Mouse (Mus musculus) embryonic facial prominence, embryonic 12.5 days (tissue): Measurements from ENCODE around the gene Pcsk4. TPM values are rescaled to one million over a fixed set of nuclear protein-coding genes. Genes with fewer than 3 reads are reported as not detected.

Source experiments
- ATAC-seq: fragments of 200-750 bp; cut with Nextera tagmentation; 2 replicates; pipeline ENCODE4 v1.8.0; 2017; ENCODE audit not compliant: insufficient number of reproducible peaks, insufficient read depth, low FRiP score, low TSS enrichment
- H3K27ac ChIP-seq: fragments of 300-500 bp; sonication (generic); 2 replicates; pipeline ENCODE4 v1.5.1; 2016; ENCODE audit warnings: mild to moderate bottlenecking
- H3K27me3 ChIP-seq: fragments of 300-500 bp; sonication (generic); 2 replicates; pipeline ENCODE4 v1.6.1; 2016; ENCODE audit warnings: mild to moderate bottlenecking, moderate library complexity
- H3K36me3 ChIP-seq: fragments of 300-500 bp; sonication (generic); 2 replicates; pipeline ENCODE4 v1.6.1; 2016; ENCODE audit warnings: mild to moderate bottlenecking
- H3K4me1 ChIP-seq: fragments of 300-500 bp; sonication (generic); 2 replicates; pipeline ENCODE4 v1.6.1; 2016
- H3K4me2 ChIP-seq: fragments of 300-500 bp; sonication (generic); replicated peaks from 2 replicates; pipeline ENCODE4 v1.6.1; 2016; ENCODE audit warnings: mild to moderate bottlenecking, moderate library complexity
- H3K4me3 ChIP-seq: fragments of 300-500 bp; sonication (generic); 2 replicates; pipeline ENCODE4 v1.5.1; 2016; ENCODE audit warnings: mild to moderate bottlenecking
- H3K9ac ChIP-seq: fragments of 300-500 bp; sonication (generic); 2 replicates; pipeline ENCODE4 v1.6.1; 2016; ENCODE audit warnings: mild to moderate bottlenecking, moderate library complexity
- H3K9me3 ChIP-seq: fragments of 300-500 bp; sonication (generic); 2 replicates; pipeline ENCODE4 v1.6.1; 2016; ENCODE audit warnings: mild to moderate bottlenecking, moderate library complexity
- WGBS: fragments of 180-500 bp; shearing (Covaris S2); methylation state at CpG from one replicate; pipeline ENCODE4 v1.1.7; 2016; 5-methylcytosine and 5-hydroxymethylcytosine counted together
- polyA plus RNA-seq: library from polyadenylated mRNA; unstranded; fragments of >200 nt; fragmentation: Nextera tagmentation; extraction: Ambion mirVana; gene quantifications from 2 replicates; pipeline ENCODE4 v1.2.1, GENCODE M21; 2016

Pcsk4 gene
- 4.5 and 5.1 TPM in 2 replicates for polyA plus RNA-seq

DNA sequence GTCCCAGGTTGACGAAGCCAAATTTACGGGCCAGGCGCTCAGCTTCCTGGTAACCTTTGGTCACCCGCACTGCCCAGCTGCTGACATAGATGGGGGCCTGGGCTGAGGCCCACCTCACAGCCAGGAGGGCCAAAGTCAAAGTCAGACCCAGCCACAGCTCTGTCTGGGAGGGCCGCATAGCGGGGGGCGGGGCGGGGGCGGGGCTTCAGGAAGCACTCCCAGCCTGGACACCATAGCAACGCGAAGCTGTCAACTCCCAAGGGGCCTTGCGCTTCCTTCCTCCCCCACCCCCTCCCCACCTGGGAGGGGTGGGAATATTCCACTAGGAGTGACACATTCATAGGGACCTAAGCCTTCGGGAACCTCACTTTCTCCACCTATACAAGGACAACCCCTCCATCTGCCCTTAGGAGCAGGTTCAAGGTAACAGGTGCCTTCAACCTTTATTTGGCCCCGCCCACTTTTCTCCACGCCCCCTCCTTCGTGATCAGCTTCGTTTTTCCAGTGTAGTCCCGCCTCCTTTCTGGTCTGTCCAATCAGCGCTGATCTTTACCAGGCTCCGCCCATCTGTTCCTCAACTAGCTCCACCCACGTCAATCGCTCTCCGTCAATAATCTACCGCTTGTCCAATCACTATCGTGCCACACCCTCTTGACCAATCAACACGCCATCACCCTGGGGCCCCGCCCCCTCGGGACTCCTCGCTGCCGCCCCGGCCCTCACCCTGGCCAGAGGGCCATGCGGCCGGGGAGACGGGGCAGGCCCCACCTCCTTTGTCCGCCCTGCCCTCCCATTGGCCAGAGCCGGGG is at the start of gene Pcsk4, which contains the start of gene Reep6:
Gene Pcsk4, minus strand, starts transcription at position 226 of the 809 bp plus-strand sequence.
Gene Reep6, plus strand, starts transcription at position 681 of the 809 bp plus-strand sequence.
- peaks cover 25% of the 10 kb centered on the region for H3K27me3 ChIP-seq

DNA sequence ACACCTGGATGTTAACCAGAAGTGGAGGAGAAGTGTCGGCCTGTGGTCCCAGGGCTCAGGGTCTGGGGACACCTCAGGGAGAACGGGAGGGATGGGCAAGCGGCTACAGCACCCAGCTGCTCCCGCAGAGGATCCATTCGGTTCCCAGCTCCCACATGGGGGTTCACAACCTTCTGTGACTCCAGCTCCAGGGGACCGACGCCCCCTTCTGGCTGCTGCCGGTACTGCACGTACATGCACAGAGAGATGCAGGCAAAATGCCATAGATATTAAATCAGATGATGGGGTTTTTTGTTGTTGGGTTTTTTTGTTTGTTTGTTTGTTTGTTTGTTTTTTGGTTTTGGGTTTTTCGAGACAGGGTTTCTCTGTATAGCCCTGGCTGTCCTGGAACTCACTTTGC is 48.4 kb upstream of the Pcsk4 start:
- 0 out of 2 replicates have a peak, but pooled peaks cover under 1% of the 10 kb centered on the region for H3K4me1 ChIP-seq
- no peak overlapping the region for H3K9ac ChIP-seq
- no peak overlapping the region for H3K27ac ChIP-seq
- H3K4me2 ChIP-seq, result no peak overlapping the region
- H3K9me3 ChIP-seq, result no peaks in the 10 kb centered on the region
- no peaks in the 10 kb centered on the region for H3K27me3 ChIP-seq
- no peak for ATAC-seq
- WGBS, result 49% methylated on average over 10 of the region's 10 CpGs
- no peak overlapping the region for H3K4me3 ChIP-seq
- peaks cover 32% of the 10 kb centered on the region for H3K36me3 ChIP-seq

More for the DNA sequence above, at the start of gene Pcsk4, which contains the start of gene Reep6:
- WGBS, result 4% methylated on average over 36 of the region's 36 CpGs
- peak within 1 kb of the TSS; percentile 40; the same call in 1 of the 2 replicates for H3K9ac ChIP-seq
- H3K4me2 ChIP-seq, result peak within 1 kb of the TSS; percentile 90
- peak; percentile 85 for ATAC-seq
- peak within 1 kb of the TSS; percentile 45 for H3K4me3 ChIP-seq
- no peak within 1 kb of the TSS for H3K27ac ChIP-seq
- no peaks in the 10 kb centered on the region for H3K9me3 ChIP-seq
- no peaks in the 10 kb centered on the region for H3K36me3 ChIP-seq
- H3K4me1 ChIP-seq, result peaks cover 6% of the 10 kb centered on the region; the same call in 1 of the 2 replicates

DNA sequence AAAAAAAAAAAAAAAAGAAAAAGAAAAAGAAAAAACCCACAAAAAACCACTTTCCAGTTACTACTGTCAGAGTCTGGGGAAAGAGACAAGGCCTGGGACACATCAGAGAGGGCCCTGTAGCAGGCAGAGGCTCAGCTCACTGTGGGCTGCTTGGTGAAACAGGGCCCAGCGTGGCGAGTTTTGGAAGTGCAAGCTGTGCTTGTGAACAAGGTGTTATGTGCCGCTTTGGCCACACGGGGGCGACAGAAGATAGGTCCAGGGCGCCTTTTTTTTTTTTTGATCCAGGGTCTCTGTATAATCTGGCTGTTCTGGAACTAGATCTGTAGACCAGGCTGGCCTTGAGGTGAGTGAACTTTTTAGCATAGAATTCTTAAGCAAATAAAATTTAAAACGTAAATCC is 46.9 kb upstream of the Pcsk4 start:
- Histone ChIP-seq H3K27me3 (no peaks in the 10 kb centered on the region), H3K36me3 (peaks cover 16% of the 10 kb centered on the region), H3K9me3 (no peaks in the 10 kb centered on the region), H3K4me1 (peaks cover 7% of the 10 kb centered on the region; the same call in 1 of the 2 replicates), H3K27ac (no peak overlapping the region), H3K4me3 (no peak overlapping the region), H3K9ac (no peak overlapping the region), H3K4me2 (no peak overlapping the region)
- no peak for ATAC-seq
- 5% methylated on average over 7 of the region's 7 CpGs for WGBS

DNA sequence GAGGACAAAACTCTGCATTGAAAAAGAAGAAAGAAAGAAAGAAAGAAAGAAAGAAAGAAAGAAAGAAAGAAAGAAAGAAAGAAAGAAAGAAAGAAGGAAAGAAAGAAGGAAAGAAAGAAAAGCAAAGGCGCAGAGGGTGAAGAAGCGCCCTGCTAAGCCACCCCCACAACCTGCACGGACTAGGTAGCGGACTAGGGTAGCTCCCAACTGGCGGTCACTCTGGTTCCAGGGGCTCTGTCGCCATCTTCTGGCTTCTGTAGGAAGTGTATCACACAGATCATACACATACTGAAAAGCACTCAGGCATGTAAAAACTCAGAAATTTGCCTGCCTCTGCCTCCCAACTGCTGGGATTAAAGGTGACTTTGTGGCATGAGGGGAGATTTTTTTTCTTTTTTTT is 44.8 kb upstream of the Pcsk4 start:
- no peak for ATAC-seq

DNA sequence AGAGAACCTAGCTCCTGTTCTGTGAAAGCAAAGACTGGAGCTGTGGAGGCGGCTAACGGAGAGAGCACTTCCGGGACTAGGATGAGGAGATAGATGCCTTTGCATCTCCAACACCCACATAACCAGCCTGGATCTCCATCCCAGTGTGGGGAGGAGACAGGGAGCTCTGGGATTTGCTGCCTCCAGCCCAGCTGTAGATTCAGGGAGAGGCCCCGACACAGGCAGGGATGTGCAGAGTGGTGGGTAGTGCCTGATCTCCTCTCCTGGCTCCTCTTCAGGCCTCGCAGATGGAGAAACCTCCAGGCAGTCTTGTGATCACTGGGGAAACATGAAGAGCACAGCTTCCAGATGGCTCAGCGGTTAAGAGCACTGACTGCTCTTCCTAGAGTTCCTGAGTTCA is 43.4 kb upstream of the Pcsk4 start:
- Histone ChIP-seq H3K4me3 (no peak overlapping the region), H3K36me3 (no peaks in the 10 kb centered on the region), H3K27ac (no peak overlapping the region), H3K4me2 (no peak overlapping the region), H3K27me3 (0 out of 2 replicates have a peak, but pooled peaks cover 3% of the 10 kb centered on the region), H3K9me3 (no peaks in the 10 kb centered on the region), H3K4me1 (peaks cover 7% of the 10 kb centered on the region; the same call in 1 of the 2 replicates), H3K9ac (no peak overlapping the region)
- no peak for ATAC-seq
- WGBS, result 83% methylated on average over 6 of the region's 6 CpGs

More for the DNA sequence above, 44.8 kb upstream of the Pcsk4 start:
- Histone ChIP-seq H3K4me2 (no peak overlapping the region), H3K4me1 (peaks cover 7% of the 10 kb centered on the region; the same call in 1 of the 2 replicates), H3K27me3 (no peaks in the 10 kb centered on the region), H3K9me3 (no peaks in the 10 kb centered on the region), H3K36me3 (no peaks in the 10 kb centered on the region; the same call in 1 of the 2 replicates), H3K27ac (no peak overlapping the region), H3K4me3 (no peak overlapping the region), H3K9ac (no peak overlapping the region)
- 15% methylated on average over 6 of the region's 6 CpGs for WGBS

DNA sequence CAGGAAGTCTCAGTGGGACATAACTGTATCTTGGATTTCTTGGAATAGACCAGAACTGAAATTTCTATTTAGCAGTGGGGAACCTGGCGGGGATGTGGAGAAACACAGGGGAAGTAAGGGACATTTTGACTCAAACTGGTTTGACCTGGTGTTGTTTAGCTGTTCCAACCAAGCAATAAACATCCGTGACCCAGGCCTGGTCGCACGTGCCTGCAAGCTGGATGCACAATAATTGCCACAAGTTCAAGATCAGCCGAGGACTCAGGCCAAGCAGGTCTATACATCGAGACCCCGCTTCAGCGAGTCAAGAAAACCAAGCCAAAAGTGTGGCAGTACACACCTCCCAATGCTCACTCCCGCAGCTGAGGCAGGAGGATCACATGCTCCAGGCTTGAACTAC is 42.7 kb upstream of the Pcsk4 start:
- H3K9me3 ChIP-seq, result no peaks in the 10 kb centered on the region
- peak overlapping the region; percentile 37 for H3K4me2 ChIP-seq
- peak overlapping the region; percentile 31; the same call in 1 of the 2 replicates for H3K4me3 ChIP-seq
- no peaks in the 10 kb centered on the region for H3K36me3 ChIP-seq
- peaks cover 7% of the 10 kb centered on the region; the same call in 1 of the 2 replicates for H3K4me1 ChIP-seq
- 0 out of 2 replicates have a peak, but pooled peaks cover 6% of the 10 kb centered on the region for H3K27me3 ChIP-seq
- no peak overlapping the region for H3K9ac ChIP-seq
- no peak for ATAC-seq
- H3K27ac ChIP-seq, result peak overlapping the region; percentile 36; the same call in 1 of the 2 replicates
- 50% methylated on average over 9 of the region's 9 CpGs for WGBS

DNA sequence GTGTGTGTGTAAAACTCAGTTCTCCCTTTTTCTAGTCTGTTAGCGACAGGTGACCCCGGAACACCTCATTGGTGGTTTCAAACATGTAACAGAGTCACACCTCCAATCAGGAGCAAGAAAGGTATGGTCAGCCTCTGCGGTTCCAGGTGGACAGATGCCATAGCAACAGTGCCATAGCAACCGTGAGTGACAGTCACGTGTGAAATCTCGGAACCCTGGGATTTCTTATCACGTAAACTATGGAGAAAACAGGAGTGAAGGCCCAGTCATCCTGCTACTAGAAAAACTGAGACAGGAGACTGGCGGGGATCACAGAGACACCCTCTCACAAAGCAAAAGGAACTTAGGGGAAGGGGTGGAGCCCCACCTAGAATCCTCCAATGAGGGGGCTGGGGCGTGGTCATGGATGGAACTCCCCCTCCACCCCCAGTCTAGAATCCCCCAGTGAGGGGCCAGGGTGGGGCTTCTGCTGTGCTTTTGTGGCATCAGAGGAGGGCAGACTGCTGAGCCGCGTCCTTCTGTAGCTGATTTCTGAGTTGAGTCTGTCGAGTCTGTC is 42.2 kb upstream of the Pcsk4 start:
- Histone ChIP-seq H3K9ac (no peak overlapping the region), H3K4me3 (peak overlapping the region; percentile 31), H3K9me3 (no peaks in the 10 kb centered on the region), H3K36me3 (no peaks in the 10 kb centered on the region), H3K27me3 (0 out of 2 replicates have a peak, but pooled peaks cover 6% of the 10 kb centered on the region), H3K4me2 (peak overlapping the region; percentile 37), H3K27ac (peak overlapping the region; percentile 36; the same call in 1 of the 2 replicates), H3K4me1 (peaks cover 7% of the 10 kb centered on the region; the same call in 1 of the 2 replicates)
- peak; percentile 66; the same call in 1 of the 2 replicates for ATAC-seq
- WGBS, result 3% methylated on average over 12 of the region's 12 CpGs

DNA sequence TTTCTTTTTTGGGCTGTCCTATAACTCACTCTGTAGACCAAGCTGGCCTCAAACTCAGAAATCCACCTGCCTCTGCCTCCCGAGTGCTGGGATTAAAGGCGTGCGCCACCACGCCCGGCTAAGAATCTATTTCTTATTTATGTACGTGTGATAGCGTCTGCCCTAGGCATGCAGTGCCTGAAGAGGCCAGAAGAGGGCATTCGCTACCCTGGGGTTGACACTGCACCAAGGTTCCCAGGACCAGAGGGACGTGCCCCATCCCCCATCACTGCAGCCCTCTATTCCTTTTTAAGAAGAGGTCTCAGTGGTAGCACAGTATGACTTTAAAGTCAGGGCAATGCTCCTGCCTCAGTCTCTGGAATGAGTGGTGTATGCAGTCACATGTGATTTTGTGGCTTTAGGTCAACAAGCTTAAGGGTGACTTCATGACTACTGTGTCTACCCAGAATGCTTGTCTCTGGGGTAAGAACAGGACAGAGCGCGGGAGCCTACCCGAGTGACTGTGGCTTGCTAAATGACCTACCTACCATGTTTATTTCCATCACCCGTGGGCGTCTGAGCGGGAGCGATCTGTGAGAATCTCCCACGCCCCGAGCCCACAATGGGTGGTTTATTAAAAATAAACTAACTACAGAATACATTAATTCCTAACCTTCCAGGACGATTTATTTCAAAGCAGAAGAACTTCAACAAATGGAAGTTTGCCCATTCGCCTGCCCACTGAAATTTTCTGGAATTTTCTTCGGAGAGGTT is 40.9 kb upstream of the Pcsk4 start:
- no peak for ATAC-seq
- WGBS, result 80% methylated on average over 21 of the region's 21 CpGs

DNA sequence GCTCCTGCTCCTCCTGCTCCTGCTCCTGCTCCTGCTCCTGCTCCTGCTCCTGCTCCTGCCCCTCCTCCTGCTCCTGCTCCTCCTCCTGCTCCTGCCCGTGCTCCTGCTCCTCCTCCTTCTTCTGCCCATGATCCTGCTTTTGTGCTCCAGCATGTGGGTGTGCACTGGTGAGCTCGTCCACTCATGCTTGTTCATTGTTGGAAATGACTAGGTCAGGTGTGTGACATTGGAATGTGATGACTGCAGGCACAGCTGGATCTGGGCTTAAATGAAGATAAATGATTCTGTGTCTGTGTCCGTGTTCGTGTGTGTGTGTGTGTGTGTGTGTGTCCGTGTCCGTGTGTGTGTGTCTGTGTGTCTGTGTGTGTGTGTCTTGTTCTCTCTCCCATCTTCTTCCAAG is 39.1 kb upstream of the Pcsk4 start:
- Histone ChIP-seq H3K4me1 (peaks cover 11% of the 10 kb centered on the region; the same call in 1 of the 2 replicates), H3K9me3 (no peaks in the 10 kb centered on the region), H3K4me2 (no peak overlapping the region), H3K36me3 (no peaks in the 10 kb centered on the region), H3K4me3 (no peak overlapping the region), H3K9ac (no peak overlapping the region), H3K27ac (no peak overlapping the region), H3K27me3 (peaks cover 11% of the 10 kb centered on the region; the same call in 1 of the 2 replicates)
- no peak for ATAC-seq
- 93% methylated on average over 6 of the region's 6 CpGs for WGBS

More for the DNA sequence above, 40.9 kb upstream of the Pcsk4 start:
- Histone ChIP-seq H3K4me2 (no peak overlapping the region), H3K27me3 (0 out of 2 replicates have a peak, but pooled peaks cover 6% of the 10 kb centered on the region), H3K9me3 (no peaks in the 10 kb centered on the region), H3K4me3 (no peak overlapping the region), H3K9ac (no peak overlapping the region), H3K4me1 (peaks cover 7% of the 10 kb centered on the region; the same call in 1 of the 2 replicates), H3K27ac (no peak overlapping the region), H3K36me3 (no peaks in the 10 kb centered on the region)

DNA sequence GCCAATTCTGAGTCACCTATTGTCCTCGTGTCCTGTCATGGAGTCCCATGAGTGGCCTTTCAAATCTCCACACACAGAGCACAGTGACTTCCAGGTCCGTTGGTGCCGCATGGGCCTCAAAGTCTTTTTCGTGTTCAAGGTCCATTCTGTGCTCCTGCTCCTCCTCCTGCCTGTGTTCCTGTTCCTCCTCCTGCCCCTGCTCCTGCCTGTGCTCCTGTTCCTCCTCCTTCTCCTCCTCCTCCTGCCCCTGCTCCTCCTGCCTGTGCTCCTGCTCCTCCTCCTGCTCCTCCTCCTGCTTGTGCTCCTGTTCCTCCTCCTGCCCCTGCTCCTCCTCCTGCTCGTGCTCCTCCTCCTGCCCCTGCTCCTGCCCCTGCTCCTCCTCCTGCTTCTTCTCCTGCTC is 38.7 kb upstream of the Pcsk4 start:
- no peaks in the 10 kb centered on the region for H3K9me3 ChIP-seq
- H3K4me2 ChIP-seq, result no peak overlapping the region
- WGBS, result 62% methylated on average over 5 of the region's 5 CpGs
- ATAC-seq, result no peak
- H3K27ac ChIP-seq, result no peak overlapping the region
- no peak overlapping the region for H3K9ac ChIP-seq
- peaks cover 11% of the 10 kb centered on the region; the same call in 1 of the 2 replicates for H3K4me1 ChIP-seq
- no peak overlapping the region for H3K4me3 ChIP-seq
- H3K27me3 ChIP-seq, result peaks cover 12% of the 10 kb centered on the region
- no peaks in the 10 kb centered on the region for H3K36me3 ChIP-seq

DNA sequence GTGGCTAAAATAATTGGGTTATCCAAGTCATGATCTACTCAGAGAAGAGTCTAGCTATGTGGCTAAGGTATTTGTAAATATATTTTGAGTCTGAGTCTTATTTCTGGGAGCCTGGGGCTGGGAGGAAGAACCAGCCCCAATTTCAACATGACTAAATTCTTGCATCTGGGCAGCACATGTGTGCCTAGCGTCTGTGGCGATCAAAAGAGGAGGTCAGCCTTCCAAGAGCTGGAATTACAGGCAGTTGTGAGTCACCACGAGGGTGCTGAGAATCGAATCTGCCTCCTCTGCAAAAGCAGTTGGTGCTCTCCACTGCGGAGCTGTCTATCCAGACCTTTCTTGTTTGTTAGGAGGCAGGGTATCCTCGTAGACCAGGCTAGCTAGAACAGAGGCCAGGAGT is 36.4 kb upstream of the Pcsk4 start:
- H3K4me2 ChIP-seq, result no peak overlapping the region
- ATAC-seq, result no peak
- H3K27ac ChIP-seq, result no peak overlapping the region
- H3K27me3 ChIP-seq, result peaks cover 20% of the 10 kb centered on the region
- H3K4me3 ChIP-seq, result no peak overlapping the region
- H3K4me1 ChIP-seq, result 0 out of 2 replicates have a peak, but pooled peaks cover 3% of the 10 kb centered on the region
- WGBS, result 66% methylated on average over 6 of the region's 6 CpGs
- H3K36me3 ChIP-seq, result no peaks in the 10 kb centered on the region
- no peak overlapping the region for H3K9ac ChIP-seq
- no peaks in the 10 kb centered on the region for H3K9me3 ChIP-seq
